Mouse (Mus musculus) lung, postnatal 10 days (tissue): ENCODE data around the gene 2200002J24Rik.
"Not testable (repeated sequence)": the region's sequence is repeated elsewhere in the genome, so short reads cannot be mapped to it uniquely, and the experiment has no call there.

Source experiments
- DNase-seq: peaks from one replicate; pipeline ENCODE4 v3.0.0; 2021

The 2200002J24Rik gene

DNA sequence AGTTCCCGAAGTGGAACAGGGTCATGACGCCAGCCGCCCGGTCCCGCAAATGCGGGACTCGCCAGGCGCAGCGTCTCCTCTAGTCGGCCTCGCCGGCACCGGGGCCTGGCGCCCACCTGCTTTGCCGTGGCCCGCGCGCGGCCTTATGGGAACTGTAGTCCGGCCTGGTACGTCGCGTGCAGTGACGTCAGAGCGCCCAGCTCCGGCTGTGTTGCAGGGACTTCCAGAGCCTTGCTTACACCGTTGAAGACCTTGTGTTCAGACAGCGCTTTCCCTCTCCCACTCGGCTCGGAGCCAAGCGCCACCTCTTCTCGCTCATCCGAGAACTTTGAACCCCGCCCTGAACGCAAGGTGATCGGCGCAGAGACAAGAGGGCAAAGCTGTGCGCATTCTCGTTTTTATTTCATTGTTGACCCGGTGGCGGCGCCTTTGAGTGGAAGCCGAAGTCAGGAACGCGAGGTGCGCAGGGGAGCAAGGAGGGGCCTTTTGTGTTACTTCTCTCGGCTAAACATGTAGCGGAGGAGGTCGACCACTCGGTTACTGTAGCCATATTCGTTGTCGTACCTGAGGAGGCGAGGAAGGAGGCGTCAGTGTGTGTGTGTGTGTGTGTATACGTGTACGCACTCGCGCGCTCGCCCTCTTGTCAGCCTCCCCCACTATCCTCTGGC is 30.8 kb downstream of the 2200002J24Rik start, which contains the start of gene Tmem147:
Gene Tmem147, minus strand, starts transcription at position 145 of the 668 bp plus-strand sequence.
- DNase-seq, result peak; percentile 95

DNA sequence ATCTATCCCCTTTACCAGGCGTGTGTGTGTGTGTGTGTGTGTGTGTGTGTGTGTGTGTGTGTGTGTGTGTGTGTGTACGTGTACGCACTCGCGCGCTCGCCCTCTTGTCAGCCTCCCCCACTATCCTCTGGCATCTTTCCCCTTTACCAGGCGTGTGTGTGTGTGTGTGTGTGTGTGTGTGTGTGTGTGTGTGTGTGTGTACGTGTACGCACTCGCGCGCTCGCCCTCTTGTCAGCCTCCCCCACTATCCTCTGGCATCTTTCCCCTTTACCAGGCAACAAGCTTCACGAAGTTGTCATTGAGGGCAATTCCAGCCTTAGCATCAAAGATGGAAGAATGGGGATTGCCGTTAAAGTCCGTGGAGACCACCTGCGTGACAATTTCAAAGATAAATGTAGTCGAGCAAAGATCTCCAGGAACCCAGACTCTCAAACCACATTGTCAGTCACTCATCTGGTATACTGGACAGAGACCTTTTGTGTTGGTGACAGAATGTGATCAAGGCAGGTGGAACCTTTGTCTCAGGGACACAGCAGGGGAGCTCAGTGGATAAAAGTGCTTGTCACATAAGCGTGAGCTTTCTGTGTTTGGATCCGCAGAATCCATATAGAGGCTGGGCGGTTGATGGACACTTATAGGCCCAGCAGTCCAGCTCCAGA is 31.5 kb downstream of the 2200002J24Rik start:
- not testable (repeated sequence) for DNase-seq

GRCm38 (mm10) chr7:30736211-30736610 is 37.5 kb downstream of the 2200002J24Rik start:
- DNase-seq, result no peak

DNA sequence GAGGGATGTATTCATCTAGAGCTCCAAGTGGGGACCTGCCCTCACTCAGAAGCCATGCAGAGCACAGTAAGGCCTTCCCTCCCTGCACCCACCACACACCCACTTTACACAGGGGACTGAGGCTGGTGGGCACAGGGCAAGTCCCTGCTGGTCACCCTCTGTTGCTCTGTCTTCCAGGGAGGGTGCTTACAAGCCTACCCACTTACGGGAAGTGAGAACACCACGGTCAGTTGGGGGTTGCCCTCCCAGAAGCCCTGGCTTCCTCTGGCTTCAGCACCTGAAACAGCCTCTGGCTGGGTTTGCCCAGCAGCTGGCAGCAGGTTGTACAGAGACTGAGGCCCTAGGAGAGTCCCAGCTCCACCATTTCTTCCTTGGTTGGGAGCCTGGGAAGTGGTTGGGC is 43.8 kb downstream of the 2200002J24Rik start:
- not testable (repeated sequence) for DNase-seq

DNA sequence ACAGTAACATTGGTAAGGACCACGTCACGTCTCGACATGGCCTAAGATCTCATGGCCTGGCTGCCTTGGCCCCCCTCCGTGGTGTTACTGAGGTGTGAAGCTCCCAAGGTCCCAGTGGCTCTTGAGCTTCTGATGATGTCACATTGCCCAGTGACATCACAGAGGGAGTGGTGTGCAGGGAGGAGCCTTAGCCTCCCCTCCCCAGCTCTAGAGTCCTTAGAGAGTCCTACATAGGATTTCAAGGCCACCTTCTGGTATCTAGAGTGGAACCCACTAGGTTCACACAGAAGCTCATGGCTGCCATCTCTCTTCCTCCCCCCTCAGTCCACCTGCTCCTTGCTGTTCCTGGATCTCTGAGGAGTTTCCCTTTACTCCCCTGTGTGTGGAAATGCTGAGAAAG is 44.9 kb downstream of the 2200002J24Rik start, which contains the start of gene Gapdhs:
Gene Gapdhs, minus strand, starts transcription at position 65 of the 400 bp plus-strand sequence.
- DNase-seq, result peak; percentile 10

DNA sequence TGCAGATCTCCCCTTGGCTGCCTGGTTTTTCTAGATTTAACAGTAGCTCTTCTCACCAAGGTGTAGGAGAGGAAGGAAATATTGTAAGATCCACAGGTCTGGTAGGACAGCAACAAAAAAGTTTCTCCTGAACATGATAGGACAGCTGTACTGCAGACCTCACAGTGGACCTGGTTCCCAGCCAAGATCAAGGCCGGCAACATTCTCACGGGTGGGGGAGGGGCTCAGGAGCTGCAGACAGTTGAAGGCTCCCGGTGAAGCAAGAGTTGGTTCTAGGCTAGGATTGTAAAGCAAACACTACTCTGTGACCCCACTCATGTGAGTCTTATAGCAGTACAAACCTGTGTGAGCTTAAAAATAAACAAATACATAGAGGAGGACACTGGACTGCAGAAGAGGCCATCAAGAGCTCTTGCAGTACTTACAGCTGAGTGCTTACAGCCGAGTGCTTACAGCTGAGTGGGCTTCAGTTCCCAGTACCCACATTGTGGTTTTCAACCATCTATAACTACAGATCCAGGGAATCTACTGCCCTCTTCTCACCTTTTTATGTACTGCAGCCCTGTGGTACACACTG is 45.4 kb downstream of the 2200002J24Rik start:
- DNase-seq, result peak; percentile 75

GRCm38 (mm10) chr7:30747525-30748204 is 48.9 kb downstream of the 2200002J24Rik start:
- no peak for DNase-seq
